Mouse (Mus musculus) myocyte (in vitro differentiated cells): ENCODE measurements at regions not wholly inside any gene's neighbourhood (a gene's known extent, or its start where the extent isn't known, plus 50 kb on each side); places are given as distances from the start of the nearest gene placed in this dataset.

Experiments
- H3K27me3 ChIP-seq: one replicate; pipeline ENCODE4 v1.6.1; 2011; ENCODE audit not compliant: control insufficient read depth, insufficient read depth, insufficient read length
- H3K36me3 ChIP-seq: one replicate; pipeline ENCODE4 v1.6.1; 2011; ENCODE audit not compliant: control insufficient read depth, insufficient read depth
- H3K4me2 ChIP-seq: one replicate; pipeline ENCODE4 v1.6.1; 2011; ENCODE audit warnings: low read depth, control low read depth
- H3K4me3 ChIP-seq: one replicate; pipeline ENCODE4 v1.5.1; 2011; ENCODE audit warnings: mild to moderate bottlenecking, control low read depth, moderate library complexity
- H3K79me2 ChIP-seq: one replicate; pipeline ENCODE4 v1.6.1; 2011; ENCODE audit not compliant: control insufficient read depth, insufficient read depth
- H3ac ChIP-seq: one replicate; pipeline ENCODE4 v1.6.1; 2011; ENCODE audit not compliant: control insufficient read depth, insufficient read length
- CEBPB ChIP-seq: IDR thresholded peaks from 2 replicates; pipeline ENCODE4 v1.6.1; 2011; ENCODE audit warnings: mild to moderate bottlenecking, moderate library complexity; ENCODE audit not compliant: poor library complexity, insufficient read depth, severe bottlenecking
- E2F4 ChIP-seq: IDR thresholded peaks from one replicate; pipeline ENCODE4 v1.6.1; 2011; ENCODE audit warnings: mild to moderate bottlenecking, control low read depth, moderate library complexity; ENCODE audit not compliant: insufficient read depth
- MAX ChIP-seq: IDR thresholded peaks from one replicate; pipeline ENCODE4 v1.6.1; 2011; ENCODE audit warnings: low read depth, mild to moderate bottlenecking, control low read depth
- MYOD1 ChIP-seq, 3 experiments: IDR thresholded peaks; one replicate each; pipeline ENCODE4 v1.6.1; 2011; ENCODE audit warnings: control low read depth in 2 of 3, low read depth in 2 of 3, mild to moderate bottlenecking in 2 of 3, moderate library complexity in 1 of 3; ENCODE audit not compliant: insufficient read length in 2 of 3, control insufficient read depth in 1 of 3
- MYOG ChIP-seq, 3 experiments: IDR thresholded peaks; one replicate each; pipeline ENCODE4 v1.6.1; 2011; ENCODE audit warnings: control low read depth in 2 of 3, low read depth in 2 of 3, mild to moderate bottlenecking in 2 of 3; ENCODE audit not compliant: insufficient read length in 2 of 3, control insufficient read depth in 1 of 3, insufficient read depth in 1 of 3
- POLR2A ChIP-seq: IDR thresholded peaks from one replicate; pipeline ENCODE4 v1.6.1; 2011; ENCODE audit warnings: low read depth, mild to moderate bottlenecking, control low read depth, moderate library complexity; ENCODE audit not compliant: insufficient read length
- POLR2AphosphoS2 ChIP-seq: IDR thresholded peaks from one replicate; pipeline ENCODE4 v1.6.1; 2011; ENCODE audit warnings: low read depth, control low read depth; ENCODE audit not compliant: insufficient read length
- REST ChIP-seq: IDR thresholded peaks from one replicate; pipeline ENCODE4 v1.6.1; 2011; ENCODE audit warnings: mild to moderate bottlenecking, control low read depth, moderate library complexity; ENCODE audit not compliant: insufficient read depth, insufficient read length
- SRF ChIP-seq: IDR thresholded peaks from one replicate; pipeline ENCODE4 v1.6.1; 2011; ENCODE audit warnings: low read depth; ENCODE audit not compliant: control insufficient read depth, insufficient read length
- TCF12 ChIP-seq: IDR thresholded peaks from one replicate; pipeline ENCODE4 v1.6.1; 2011; ENCODE audit warnings: mild to moderate bottlenecking, control low read depth; ENCODE audit not compliant: poor library complexity, insufficient read depth, severe bottlenecking
- TCF3 ChIP-seq: IDR thresholded peaks from one replicate; pipeline ENCODE4 v1.6.1; 2011; ENCODE audit warnings: low read depth, control low read depth; ENCODE audit not compliant: insufficient read length
- USF1 ChIP-seq: IDR thresholded peaks from one replicate; pipeline ENCODE4 v1.6.1; 2011; ENCODE audit warnings: low read depth, mild to moderate bottlenecking, control low read depth, moderate library complexity

DNA sequence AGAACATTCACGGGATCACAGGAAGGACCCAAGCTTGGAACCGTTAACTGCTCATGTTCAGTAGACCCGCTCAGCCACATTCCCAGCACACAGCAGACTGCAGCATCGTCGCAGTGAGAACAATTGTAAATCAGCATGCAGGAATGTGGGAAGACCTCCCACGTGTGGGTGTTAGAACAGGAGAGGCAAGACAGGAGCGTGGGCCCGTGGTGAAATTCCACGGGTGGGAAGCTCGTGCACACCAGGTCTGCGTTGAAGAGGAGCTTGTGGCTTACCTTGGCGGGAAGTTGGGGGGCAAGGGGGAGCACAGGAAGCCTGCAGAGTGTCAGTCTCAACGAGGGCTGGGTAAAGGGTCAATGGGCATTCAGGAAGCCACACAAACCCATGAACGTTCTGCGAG is 238.2 kb upstream of the Dio3 start:
- no peak overlapping the region for H3ac ChIP-seq
- no peak overlapping the region for H3K4me3 ChIP-seq
- no peaks in the 10 kb centered on the region for H3K27me3 ChIP-seq
- TF ChIP-seq REST (no peak), MYOD1 (IDR thresholded peaks at IDR 0.05; ENCODE audit: control insufficient read depth in 1 of 3, insufficient read length in 2 of 3, low read depth in 2 of 3) (no peak), MAX (no peak), TCF3 (no peak), E2F4 (no peak), CEBPB (no peak), POLR2AphosphoS2 (no peak), USF1 (no peak), POLR2A (no peak), SRF (no peak), MYOG (IDR thresholded peaks at IDR 0.05; ENCODE audit: control insufficient read depth in 1 of 3, insufficient read depth in 1 of 3, insufficient read length in 2 of 3, low read depth in 2 of 3) (no peak), TCF12 (no peak)
- H3K36me3 ChIP-seq = no peaks in the 10 kb centered on the region
- no peaks in the 10 kb centered on the region for H3K79me2 ChIP-seq
- no peak overlapping the region for H3K4me2 ChIP-seq

- no peaks in the 10 kb centered on the region for H3K36me3 ChIP-seq
- TF ChIP-seq MYOD1 (IDR thresholded peaks at IDR 0.05; ENCODE audit: control insufficient read depth in 1 of 3, insufficient read length in 2 of 3, low read depth in 2 of 3) (no peak), E2F4 (no peak), TCF3 (no peak), USF1 (no peak), MYOG (IDR thresholded peaks at IDR 0.05; ENCODE audit: control insufficient read depth in 1 of 3, insufficient read depth in 1 of 3, insufficient read length in 2 of 3, low read depth in 2 of 3) (no peak), TCF12 (no peak), CEBPB (no peak), REST (no peak), SRF (no peak)
- H3K4me3 ChIP-seq = no peak overlapping the region
- H3K4me2 ChIP-seq = no peak overlapping the region
- H3K27me3 ChIP-seq = no peaks in the 10 kb centered on the region
- no peak overlapping the region for H3ac ChIP-seq
- no peaks in the 10 kb centered on the region for H3K79me2 ChIP-seq
Observed at GRCm38 (mm10) chr12:110041782-110042181, 237.1 kb upstream of the Dio3 start.

DNA sequence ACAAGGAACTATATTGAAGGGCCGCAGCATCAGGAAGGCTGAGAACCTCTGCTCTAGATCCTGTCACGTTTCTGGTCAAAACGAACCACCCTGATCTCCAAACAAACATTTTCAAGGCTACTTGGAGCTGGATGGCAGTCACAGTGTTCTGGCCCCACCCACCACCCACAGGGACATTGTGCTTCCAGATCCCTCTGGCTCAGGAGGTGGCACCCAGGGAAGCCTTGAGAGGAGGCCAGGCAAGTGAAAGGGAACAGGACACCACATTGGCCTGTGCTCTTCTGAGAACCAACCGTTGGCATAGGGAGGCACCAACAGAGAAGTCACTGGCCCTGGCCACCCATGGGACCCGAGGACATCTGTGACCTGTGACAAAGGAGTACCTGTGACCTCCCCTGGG is 234.6 kb upstream of the Dio3 start:
- Histone ChIP-seq H3ac (no peak overlapping the region), H3K36me3 (no peaks in the 10 kb centered on the region), H3K27me3 (no peaks in the 10 kb centered on the region), H3K79me2 (no peaks in the 10 kb centered on the region), H3K4me2 (no peak overlapping the region), H3K4me3 (no peak overlapping the region)
- TF ChIP-seq SRF (no peak), TCF12 (no peak), REST (no peak), MYOG (IDR thresholded peaks at IDR 0.05; ENCODE audit: control insufficient read depth in 1 of 3, insufficient read depth in 1 of 3, insufficient read length in 2 of 3, low read depth in 2 of 3) (no peak), CEBPB (no peak), MAX (no peak), TCF3 (no peak), E2F4 (no peak), POLR2A (no peak), POLR2AphosphoS2 (no peak), MYOD1 (IDR thresholded peaks at IDR 0.05; ENCODE audit: control insufficient read depth in 1 of 3, insufficient read length in 2 of 3, low read depth in 2 of 3) (no peak), USF1 (no peak)

GRCm38 (mm10) chr12:110044721-110045120 is 234.1 kb upstream of the Dio3 start:
- H3K36me3 ChIP-seq = no peaks in the 10 kb centered on the region
- no peak overlapping the region for H3ac ChIP-seq
- no peak overlapping the region for H3K4me2 ChIP-seq
- TF ChIP-seq MYOG (IDR thresholded peaks at IDR 0.05; ENCODE audit: control insufficient read depth in 1 of 3, insufficient read depth in 1 of 3, insufficient read length in 2 of 3, low read depth in 2 of 3) (peak in 1 of 3 experiments; percentile 58), CEBPB (no peak)
- H3K79me2 ChIP-seq = no peaks in the 10 kb centered on the region
- H3K4me3 ChIP-seq = no peak overlapping the region
- H3K27me3 ChIP-seq = no peaks in the 10 kb centered on the region

DNA sequence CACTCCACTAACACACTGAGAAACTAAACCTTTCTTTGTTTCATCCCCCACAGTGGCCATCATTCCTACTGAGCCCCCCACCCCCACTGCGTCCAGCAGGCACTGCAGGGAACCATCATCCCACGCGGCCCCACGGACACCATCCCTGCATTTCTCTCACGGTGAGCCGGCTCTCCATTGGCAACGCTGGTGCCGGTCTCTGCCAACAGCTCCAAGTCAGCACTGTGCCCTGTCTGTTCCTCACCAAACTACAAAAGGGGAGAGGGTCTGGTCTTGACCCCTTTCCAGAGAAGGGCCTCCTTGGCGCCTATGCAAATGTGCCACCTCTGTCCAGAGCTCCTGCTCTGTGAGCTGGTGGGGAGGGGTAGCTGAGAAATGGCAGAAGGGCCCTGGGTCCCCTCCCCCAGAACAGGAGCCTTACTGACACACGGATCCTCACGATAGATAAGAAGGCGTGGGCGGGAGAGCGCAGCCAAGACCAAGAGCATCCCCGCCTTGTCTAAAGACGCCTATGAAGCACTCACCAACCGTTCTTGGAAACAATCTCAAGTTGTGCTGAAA is 233.0 kb upstream of the Dio3 start:
- Histone ChIP-seq H3ac (no peak overlapping the region), H3K4me3 (no peak overlapping the region), H3K79me2 (no peaks in the 10 kb centered on the region), H3K27me3 (no peaks in the 10 kb centered on the region), H3K4me2 (no peak overlapping the region), H3K36me3 (no peaks in the 10 kb centered on the region)
- TF ChIP-seq E2F4 = no peak
- TF ChIP-seq POLR2A = no peak
- no peak for TF ChIP-seq TCF12
- TF ChIP-seq POLR2AphosphoS2 = no peak
- no peak for TF ChIP-seq USF1
- TF ChIP-seq CEBPB = no peak
- TF ChIP-seq MYOD1 (IDR thresholded peaks at IDR 0.05; ENCODE audit: control insufficient read depth in 1 of 3, insufficient read length in 2 of 3, low read depth in 2 of 3) = no peak
- no peak for TF ChIP-seq TCF3
- TF ChIP-seq MAX = no peak
- TF ChIP-seq SRF = no peak
- TF ChIP-seq REST = no peak
- no peak for TF ChIP-seq MYOG (IDR thresholded peaks at IDR 0.05; ENCODE audit: control insufficient read depth in 1 of 3, insufficient read depth in 1 of 3, insufficient read length in 2 of 3, low read depth in 2 of 3)
